Mouse (Mus musculus) MEL (cell line): ENCODE data around the gene Slc17a7. TPM values are rescaled to one million over a fixed set of nuclear protein-coding genes. Genes with fewer than 3 reads are reported as not detected.

Experiments
- DNase-seq: peaks from one replicate; pipeline ENCODE4 v3.0.0; 2011; ENCODE audit warnings: low read depth, low spot score
- H3K27ac ChIP-seq: 2 replicates; pipeline ENCODE4 v1.5.1; 2012; ENCODE audit warnings: low read depth, mild to moderate bottlenecking, control low read depth, low read length, moderate library complexity; ENCODE audit not compliant: control insufficient read depth
- H3K27me3 ChIP-seq, 2 experiments: fragments of 150-350 bp in 1 of 2; sonication (generic) in 1 of 2; 2 replicates each; pipeline ENCODE4 v1.6.1; 2012; ENCODE audit warnings: low read length in 2 of 2, mild to moderate bottlenecking in 2 of 2, improper control_type of control experiment in 1 of 2, moderate library complexity in 1 of 2; ENCODE audit not compliant: insufficient read depth in 2 of 2, control insufficient read depth in 1 of 2
- H3K36me3 ChIP-seq, 2 experiments: 2 replicates each; pipeline ENCODE4 v1.6.1; 2012 to 2014; ENCODE audit warnings: low read length in 2 of 2, improper control_type of control experiment in 1 of 2, inconsistent platforms in 1 of 2, mild to moderate bottlenecking in 1 of 2; ENCODE audit not compliant: insufficient read depth in 2 of 2, control insufficient read depth in 1 of 2
- H3K4me1 ChIP-seq, 2 experiments: fragments of 150-350 bp in 1 of 2; sonication (generic) in 1 of 2; 2 replicates each; pipeline ENCODE4 v1.6.1; 2012; ENCODE audit warnings: low read length in 2 of 2, improper control_type of control experiment in 1 of 2, mild to moderate bottlenecking in 1 of 2; ENCODE audit not compliant: insufficient read depth in 2 of 2, control insufficient read depth in 1 of 2
- H3K4me3 ChIP-seq, 2 experiments: fragments of 150-350 bp in 1 of 2; sonication (generic) in 1 of 2; 2 replicates each; pipeline ENCODE4 v1.5.1; 2012; ENCODE audit warnings: low read depth in 2 of 2, low read length in 2 of 2, mild to moderate bottlenecking in 2 of 2, moderate library complexity in 2 of 2, control low read depth in 1 of 2, improper control_type of control experiment in 1 of 2; ENCODE audit not compliant: control insufficient read depth in 1 of 2, insufficient read depth in 1 of 2
- H3K79me2 ChIP-seq: 2 replicates; pipeline ENCODE4 v1.6.1; 2012; ENCODE audit warnings: mild to moderate bottlenecking, low read length, moderate library complexity; ENCODE audit not compliant: control insufficient read depth, poor library complexity, insufficient read depth
- H3K9ac ChIP-seq: 2 replicates; pipeline ENCODE4 v1.6.1; 2012; ENCODE audit warnings: low read depth, mild to moderate bottlenecking, control low read depth, low read length, moderate library complexity; ENCODE audit not compliant: control insufficient read depth, poor library complexity, severe bottlenecking
- H3K9me3 ChIP-seq: fragments of 150-350 bp; sonication (generic); replicated peaks from 2 replicates; pipeline ENCODE4 v1.6.1; 2012; ENCODE audit warnings: mild to moderate bottlenecking, low read length, improper control_type of control experiment, moderate library complexity; ENCODE audit not compliant: insufficient read depth
- CTCF ChIP-seq, 3 experiments: IDR thresholded peaks in 2 of 3; conservative IDR thresholded peaks in 1 of 3; 2 replicates each; pipeline ENCODE4 v1.5.1; 2011 to 2012; ENCODE audit warnings: low read length in 3 of 3, low read depth in 2 of 3, mild to moderate bottlenecking in 2 of 3, improper control_type of control experiment in 1 of 3, inconsistent platforms in 1 of 3, mixed read lengths in 1 of 3, moderate library complexity in 1 of 3; ENCODE audit not compliant: control insufficient read depth in 1 of 3, insufficient read depth in 1 of 3, poor library complexity in 1 of 3, severe bottlenecking in 1 of 3
- E2F4 ChIP-seq: IDR thresholded peaks from 2 replicates; pipeline ENCODE4 v1.6.1; 2011; ENCODE audit warnings: low read depth, low read length, improper control_type of control experiment, borderline replicate concordance
- EP300 ChIP-seq, 2 experiments: IDR thresholded peaks; 2 replicates each; pipeline ENCODE4 v1.6.1; 2011; ENCODE audit warnings: improper control_type of control experiment in 2 of 2, low read length in 2 of 2, low read depth in 1 of 2, mild to moderate bottlenecking in 1 of 2
- GABPA ChIP-seq: IDR thresholded peaks from 2 replicates; pipeline ENCODE4 v1.6.1; 2012; ENCODE audit warnings: low read depth, mild to moderate bottlenecking, inconsistent platforms, low read length, improper control_type of control experiment, moderate library complexity
- HCFC1 ChIP-seq: IDR thresholded peaks from 2 replicates; pipeline ENCODE4 v1.6.1; 2012; ENCODE audit warnings: low read depth, mild to moderate bottlenecking, inconsistent platforms, low read length, improper control_type of control experiment, moderate library complexity
- MAFK ChIP-seq: IDR thresholded peaks from 2 replicates; pipeline ENCODE4 v1.6.1; 2011; ENCODE audit warnings: low read depth, mild to moderate bottlenecking, low read length, improper control_type of control experiment, borderline replicate concordance
- MEF2A ChIP-seq: IDR thresholded peaks from 2 replicates; pipeline ENCODE4 v1.6.1; 2014; ENCODE audit warnings: low read depth, mild to moderate bottlenecking, inconsistent platforms, low read length, improper control_type of control experiment; ENCODE audit not compliant: poor library complexity, insufficient replicate concordance, severe bottlenecking; ENCODE audit errors: extremely low read depth
- NRF1 ChIP-seq: IDR thresholded peaks from 2 replicates; pipeline ENCODE4 v1.6.1; 2014; ENCODE audit warnings: low read depth, mild to moderate bottlenecking, inconsistent platforms, low read length, improper control_type of control experiment, moderate library complexity; ENCODE audit not compliant: poor library complexity, insufficient read depth, severe bottlenecking
- POLR2A ChIP-seq, 2 experiments: IDR thresholded peaks; 2 replicates each; pipeline ENCODE4 v1.6.1; 2011 to 2012; ENCODE audit warnings: low read length in 2 of 2, mild to moderate bottlenecking in 2 of 2, control low read depth in 1 of 2, improper control_type of control experiment in 1 of 2, low read depth in 1 of 2, moderate library complexity in 1 of 2; ENCODE audit not compliant: control insufficient read depth in 1 of 2, insufficient read depth in 1 of 2, poor library complexity in 1 of 2
- POLR2AphosphoS2 ChIP-seq: IDR thresholded peaks from 2 replicates; pipeline ENCODE4 v1.6.1; 2011; ENCODE audit warnings: low read length, improper control_type of control experiment
- RAD21 ChIP-seq: IDR thresholded peaks from 2 replicates; pipeline ENCODE4 v1.6.1; 2011; ENCODE audit warnings: mild to moderate bottlenecking, low read depth, low read length, improper control_type of control experiment
- TAL1 ChIP-seq: IDR thresholded peaks from 2 replicates; pipeline ENCODE4 v1.6.1; 2012; ENCODE audit warnings: mild to moderate bottlenecking, inconsistent platforms, low read length, moderate library complexity, mixed read lengths
- TBP ChIP-seq: IDR thresholded peaks from 2 replicates; pipeline ENCODE4 v1.8.0; 2011; ENCODE audit warnings: low read depth, low read length, improper control_type of control experiment
- TCF12 ChIP-seq: IDR thresholded peaks from 2 replicates; pipeline ENCODE4 v1.6.1; 2014; ENCODE audit warnings: low read depth, mild to moderate bottlenecking, inconsistent platforms, low read length, improper control_type of control experiment, moderate library complexity
- USF1 ChIP-seq: IDR thresholded peaks from 2 replicates; pipeline ENCODE4 v1.6.1; 2014; ENCODE audit warnings: low read depth, mild to moderate bottlenecking, inconsistent platforms, low read length, improper control_type of control experiment, moderate library complexity
- USF2 ChIP-seq, 2 experiments: IDR thresholded peaks; 2 replicates each; pipeline ENCODE4 v1.6.1; 2011 to 2012; ENCODE audit warnings: improper control_type of control experiment in 2 of 2, low read length in 2 of 2, borderline replicate concordance in 1 of 2, inconsistent platforms in 1 of 2, low read depth in 1 of 2, mild to moderate bottlenecking in 1 of 2; ENCODE audit not compliant: insufficient read depth in 1 of 2
- ZMIZ1 ChIP-seq: IDR thresholded peaks from 2 replicates; pipeline ENCODE4 v1.6.1; 2012; ENCODE audit warnings: low read depth, mild to moderate bottlenecking, inconsistent platforms, low read length, improper control_type of control experiment, moderate library complexity
- polyA plus RNA-seq, 2 experiments: library from polyadenylated mRNA; stranded (reverse) in 1 of 2; unstranded in 1 of 2; fragments of >175 nt in 1 of 2; fragments of >200 nt in 1 of 2; gene quantifications; 2 replicates each; pipeline versions ENCODE4 v1.2.1 to v1.2.4; 2012; ENCODE audit warnings: low replicate concordance in 2 of 2, low read depth in 1 of 2; ENCODE audit not compliant: insufficient read length in 2 of 2, insufficient read depth in 1 of 2, missing spikeins in 1 of 2
- total RNA-seq: library from RNA; depleted of rRNA; stranded (reverse); fragments of 300-350 nt; gene quantifications from 2 replicates; pipeline ENCODE4 v1.2.3, GENCODE M21; 2012

The Slc17a7 gene
- total and polyA plus RNA-seq, 3 experiments = 0.23 to 1.0 TPM; not detected in 1

DNA sequence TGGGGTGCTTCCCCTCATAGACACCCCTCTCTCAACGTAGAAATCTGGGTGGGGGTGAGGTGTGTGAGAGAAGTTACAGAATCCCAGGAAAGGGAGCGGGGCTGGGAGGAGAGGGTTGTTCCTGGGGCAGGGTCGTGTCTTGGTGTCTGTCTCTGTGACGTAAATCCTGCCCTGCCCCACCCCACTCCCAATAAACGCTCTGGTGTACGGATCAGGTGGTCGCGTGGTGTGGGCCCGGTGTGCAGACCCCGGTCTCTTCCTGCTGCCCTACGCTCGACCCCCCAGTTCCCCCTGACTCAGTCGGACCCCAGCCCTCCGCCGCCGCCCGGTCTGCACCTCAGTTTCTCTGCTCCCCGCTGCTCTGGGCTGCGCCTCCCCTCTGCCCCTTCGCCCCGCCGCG, 12.2 kb downstream of the Slc17a7 start:
- TF ChIP-seq ZMIZ1 = no peak
- TF ChIP-seq NRF1 = no peak
- TF ChIP-seq, all 39 proteins: peak for 0
- no peaks in the 10 kb centered on the region for H3K36me3 ChIP-seq
- H3K27ac ChIP-seq = no peak overlapping the region
- H3K27me3 ChIP-seq = no peaks in the 10 kb centered on the region
- H3K4me1 ChIP-seq = no peaks in the 10 kb centered on the region
- no peaks in the 10 kb centered on the region for H3K79me2 ChIP-seq
- no peak overlapping the region for H3K9ac ChIP-seq
- no peaks in the 10 kb centered on the region for H3K9me3 ChIP-seq
- no peak overlapping the region for H3K4me3 ChIP-seq
- DNase-seq = no peak

- Histone ChIP-seq H3K9ac (no peak overlapping the region), H3K4me3 (no peak overlapping the region), H3K27me3 (no peaks in the 10 kb centered on the region), H3K36me3 (no peaks in the 10 kb centered on the region)
- DNase-seq = no peak
- TF ChIP-seq MAFK = no peak
- no peak for TF ChIP-seq RAD21
- no peak for TF ChIP-seq TCF12
- TF ChIP-seq USF1 = no peak
- TF ChIP-seq POLR2AphosphoS2 = no peak
- no peak for TF ChIP-seq E2F4
- no peak for TF ChIP-seq USF2 (IDR thresholded peaks at IDR 0.05; ENCODE audit: borderline replicate concordance in 1 of 2, insufficient read depth in 1 of 2, low read depth in 1 of 2, low read length in 2 of 2)
- no peak for TF ChIP-seq GABPA
- TF ChIP-seq EP300 (IDR thresholded peaks at IDR 0.05; ENCODE audit: low read depth in 1 of 2, low read length in 2 of 2) = no peak
- TF ChIP-seq CTCF (IDR thresholded peaks at IDR 0.05 in 2 of 3, conservative IDR thresholded peaks at IDR 0.05 in 1 of 3; ENCODE audit: control insufficient read depth in 1 of 3, insufficient read depth in 1 of 3, low read depth in 2 of 3, low read length in 3 of 3, poor library complexity in 1 of 3, severe bottlenecking in 1 of 3) = no peak
- TF ChIP-seq POLR2A (IDR thresholded peaks at IDR 0.05; ENCODE audit: control insufficient read depth in 1 of 2, insufficient read depth in 1 of 2, low read depth in 1 of 2, low read length in 2 of 2, poor library complexity in 1 of 2) = no peak
- TF ChIP-seq MEF2A = no peak
- no peak for TF ChIP-seq NRF1
- no peak for TF ChIP-seq TAL1
- no peak for TF ChIP-seq TBP
- TF ChIP-seq HCFC1 = no peak
- TF ChIP-seq, all 39 proteins: peak for 0
- Histone ChIP-seq H3K4me1 (no peaks in the 10 kb centered on the region), H3K27ac (no peak overlapping the region), H3K79me2 (no peaks in the 10 kb centered on the region), H3K9me3 (no peaks in the 10 kb centered on the region)
Observed at GRCm38 (mm10) chr7:45176356-45176755, 12.6 kb downstream of the Slc17a7 start.
